8 mouse cellular contexts compared by ENCODE assay signal in the genomic region with DNA sequence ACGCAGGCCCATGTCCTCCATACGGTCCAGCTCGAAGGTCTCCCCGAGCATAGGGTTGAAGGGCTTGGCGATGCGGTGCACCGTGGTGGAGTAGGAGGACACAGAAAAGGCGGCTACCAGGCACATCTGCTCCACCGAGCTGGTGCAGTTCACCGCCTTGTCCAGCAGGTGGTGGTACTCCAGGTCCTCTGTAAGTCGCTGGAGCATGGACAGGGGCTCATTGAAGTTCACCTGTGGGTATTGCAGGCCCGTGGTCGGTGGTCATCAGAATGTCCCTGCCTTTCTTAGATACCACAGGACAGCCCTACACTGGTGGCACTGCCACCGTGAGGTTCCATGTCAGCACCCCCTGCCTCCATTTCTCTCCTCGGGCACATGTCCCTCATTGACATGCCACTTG.
A peak's percentile ranks its signal among the peaks of the same experiment; 100 is the strongest.
DNase-seq lines count a peak whose midpoint lies in the region; ATAC-seq and TF ChIP-seq lines count a peak whose summit lies in the region.

No protein-coding gene starts in this region.

- H3K9me3 ChIP-seq in ES-Bruce4 (replicated peaks; ENCODE audit: control insufficient read depth, insufficient read depth, low read length, poor library complexity, severe bottlenecking) = no peaks in the 10 kb centered on the region
- H3K9me3 ChIP-seq in megakaryocyte, embryonic 14.5 days = peaks cover 20% of the 10 kb centered on the region

- no peak for TF ChIP-seq EP300 in ES-Bruce4 (IDR thresholded peaks at IDR 0.05; ENCODE audit: insufficient read depth, low read depth, low read length)

- no peak overlapping the region for H3K9ac ChIP-seq in ES-Bruce4 (ENCODE audit: low read depth, poor library complexity, severe bottlenecking)

- H3K36me3 ChIP-seq in ES-Bruce4 (ENCODE audit: control insufficient read depth, insufficient read depth, low read length, poor library complexity, severe bottlenecking) = no peaks in the 10 kb centered on the region
- H3K36me3 ChIP-seq in megakaryocyte, embryonic 14.5 days (replicated peaks; ENCODE audit: low read length) = no peaks in the 10 kb centered on the region

- TF ChIP-seq POLR2A in ES-Bruce4 (IDR thresholded peaks at IDR 0.05; ENCODE audit: insufficient read depth, low read length) = no peak

- H3K27me3 ChIP-seq in ES-Bruce4 (ENCODE audit: control insufficient read depth, insufficient read depth, low read length, poor library complexity, severe bottlenecking) = no peaks in the 10 kb centered on the region
- H3K27me3 ChIP-seq in megakaryocyte, embryonic 14.5 days (replicated peaks) = peaks cover 51% of the 10 kb centered on the region

- peak; percentile 5 for DNase-seq in T-cell, adult 2 months (ENCODE audit: low spot score)
- peak; percentile 41 to 42 for DNase-seq in gastrocnemius, postnatal 36 days
- DNase-seq in layer of hippocampus, postnatal 10 days (ENCODE audit: low spot score in 2 of 2) = peak; percentile 73 to 77
- DNase-seq in right cerebral cortex, postnatal 4 days = peak; percentile 72

- no peaks in the 10 kb centered on the region for H3K4me1 ChIP-seq in ES-Bruce4 (ENCODE audit: control insufficient read depth, insufficient read depth, low read length)
- peaks cover 9% of the 10 kb centered on the region for H3K4me1 ChIP-seq in megakaryocyte, embryonic 14.5 days

- H3K4me3 ChIP-seq in ES-Bruce4 (ENCODE audit: low read depth, low read length) = no peak overlapping the region
- H3K4me3 ChIP-seq in megakaryocyte, embryonic 14.5 days (replicated peaks) = peak overlapping the region; percentile 20

- H3K27ac ChIP-seq in ES-Bruce4 (ENCODE audit: insufficient read depth, low read length) = no peak overlapping the region

- ATAC-seq in common myeloid progenitor, adult 5-6 weeks (replicated peaks; ENCODE audit: low read depth, poor library complexity, severe bottlenecking) = peak; percentile 84
- no peak for ATAC-seq in activated CD4-positive, CD25-positive, alpha-beta regulatory T cell, adult 4 months

- TF ChIP-seq CTCF in ES-Bruce4 (IDR thresholded peaks at IDR 0.05; ENCODE audit: low read depth, low read length) = peak; percentile 86

- intact Hi-C loops in gastrocnemius, postnatal 36 days (cut with DNase I) = loop anchor here (2.0 kb wide), 1 partner anchor 72 kb away; no protein-coding TSS in a partner anchor

Comparison
In these comparisons a context has a peak if more than half of its experiments do, and no peak if none do; other contexts are left out.
1. DNase-seq: peak in every context shown above with its lines; median percentile 75 in layer of hippocampus, postnatal 10 days; 72 in right cerebral cortex, postnatal 4 days; 42 in gastrocnemius, postnatal 36 days; 5 in T-cell, adult 2 months.